Mouse (Mus musculus): Measurements from ENCODE around the gene Plod3.

- TF ChIP-seq CTCF (IDR thresholded peaks at IDR 0.05; ENCODE audit: control insufficient read depth, insufficient read depth, insufficient replicate concordance, low read depth, low read length) (no peak), POLR2A (IDR thresholded peaks at IDR 0.05; ENCODE audit: control insufficient read depth, low read depth, low read length) (no peak)
These were observed 13.8 kb downstream of the Plod3 start for GRCm38 (mm10) chr5:137000612-137001011.
